Mouse (Mus musculus) small intestine, adult 2 months (tissue): Measurements from ENCODE around the gene Znfx1. TPM values are rescaled to one million over a fixed set of nuclear protein-coding genes. Genes with fewer than 3 reads are reported as not detected.

Source experiments
- H3K27ac ChIP-seq: fragments of 200-500 bp; 2 replicates; pipeline ENCODE4 v1.5.1; 2012; ENCODE audit warnings: low read depth, low read length, control low read depth, inconsistent platforms; ENCODE audit not compliant: insufficient read depth
- H3K27me3 ChIP-seq: fragments of 200-500 bp; 2 replicates; pipeline ENCODE4 v1.6.1; 2012; ENCODE audit warnings: mild to moderate bottlenecking, moderate library complexity, low read length, inconsistent platforms; ENCODE audit not compliant: control insufficient read depth, insufficient read depth
- H3K36me3 ChIP-seq: fragments of 200-500 bp; 2 replicates; pipeline ENCODE4 v1.6.1; 2012; ENCODE audit warnings: mild to moderate bottlenecking, low read length, control low read depth, inconsistent platforms; ENCODE audit not compliant: control insufficient read depth, insufficient read depth
- H3K4me1 ChIP-seq: fragments of 200-500 bp; 2 replicates; pipeline ENCODE4 v1.6.1; 2012; ENCODE audit warnings: low read length, inconsistent platforms, mixed read lengths; ENCODE audit not compliant: control insufficient read depth, insufficient read depth, insufficient read length
- H3K4me3 ChIP-seq: fragments of 200-500 bp; 2 replicates; pipeline ENCODE4 v1.5.1; 2012; ENCODE audit warnings: low read depth, mild to moderate bottlenecking, control low read depth, inconsistent platforms, low read length, moderate library complexity
- CTCF ChIP-seq: fragments of 200-500 bp; IDR thresholded peaks from 2 replicates; pipeline ENCODE4 v1.5.1; 2012; ENCODE audit warnings: low read depth, mild to moderate bottlenecking, control low read depth, inconsistent platforms, low read length, moderate library complexity, mixed read lengths; ENCODE audit not compliant: insufficient replicate concordance, insufficient read length; ENCODE audit errors: extremely low read depth
- POLR2A ChIP-seq: fragments of 200-500 bp; IDR thresholded peaks from 2 replicates; pipeline ENCODE4 v1.6.1; 2012; ENCODE audit warnings: low read depth, mild to moderate bottlenecking, control low read depth, inconsistent platforms, low read length, moderate library complexity
- WGBS: fragments of 180-500 bp; shearing (Covaris S2); methylation state at CpG from one replicate; pipeline ENCODE4 v1.1.7; 2018; 5-methylcytosine and 5-hydroxymethylcytosine counted together
- polyA plus RNA-seq: library from polyadenylated mRNA; depleted of rRNA; stranded (reverse); fragments of >200 nt; gene quantifications from 2 replicates; pipeline ENCODE4 v1.2.3, GENCODE M21; 2012

Znfx1 gene
- polyA plus RNA-seq, 1 experiment = 56.0 TPM

GRCm38 (mm10) chr2:167006355-167006754 is 56.5 kb downstream of the Znfx1 start:
- Histone ChIP-seq H3K36me3 (no peaks in the 10 kb centered on the region), H3K4me3 (no peak overlapping the region), H3K27ac (no peak overlapping the region), H3K4me1 (peaks cover 3% of the 10 kb centered on the region; the same call in 1 of the 2 replicates), H3K27me3 (no peaks in the 10 kb centered on the region)
- TF ChIP-seq POLR2A (no peak), CTCF (no peak)
- WGBS = 68% methylated on average over 2 of the region's 2 CpGs

DNA sequence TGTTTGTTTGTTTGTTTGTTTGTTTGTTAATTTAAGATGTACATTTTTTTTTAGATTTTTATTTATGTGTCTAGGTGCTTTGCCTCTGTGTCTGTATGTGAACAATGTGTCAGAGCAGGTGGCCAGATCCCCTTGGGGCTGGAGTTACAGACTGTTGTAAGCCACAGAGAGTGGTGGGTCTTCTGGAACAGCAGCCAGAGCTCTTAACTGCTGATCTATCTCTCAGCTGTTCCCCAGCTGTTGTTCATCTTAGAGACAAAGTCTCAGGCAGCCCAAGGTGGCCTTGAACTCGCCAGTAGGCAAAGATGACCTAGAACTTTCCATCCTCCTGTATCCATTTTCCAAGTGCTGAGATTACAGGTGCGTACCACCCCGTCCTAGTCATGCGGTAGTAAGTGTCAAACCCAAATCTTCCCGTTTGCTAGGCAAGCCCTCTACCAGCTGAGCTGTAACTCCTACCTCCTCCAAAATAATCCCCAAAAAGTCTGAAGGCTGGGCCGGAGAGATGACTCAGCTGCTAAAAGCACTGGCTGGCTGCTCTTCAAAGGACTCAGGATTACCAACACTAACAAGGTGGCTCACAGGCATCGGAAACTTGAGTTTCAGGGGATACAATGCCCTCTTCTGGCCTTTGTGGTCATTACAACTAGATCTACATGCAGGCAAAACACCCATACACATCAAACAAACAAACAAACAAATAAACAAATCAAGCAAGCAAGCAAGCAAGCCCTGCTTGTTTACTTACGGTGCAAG is 58.5 kb downstream of the Znfx1 start:
- H3K4me1 ChIP-seq = peaks cover 3% of the 10 kb centered on the region; the same call in 1 of the 2 replicates
- H3K4me3 ChIP-seq = no peak overlapping the region
- peak; percentile 54; the same call in 1 of the 2 replicates for TF ChIP-seq CTCF
- no peak for TF ChIP-seq POLR2A
- 38% methylated on average over 8 of the region's 8 CpGs for WGBS
- H3K27me3 ChIP-seq = no peaks in the 10 kb centered on the region
- H3K27ac ChIP-seq = no peak overlapping the region
- H3K36me3 ChIP-seq = no peaks in the 10 kb centered on the region

DNA sequence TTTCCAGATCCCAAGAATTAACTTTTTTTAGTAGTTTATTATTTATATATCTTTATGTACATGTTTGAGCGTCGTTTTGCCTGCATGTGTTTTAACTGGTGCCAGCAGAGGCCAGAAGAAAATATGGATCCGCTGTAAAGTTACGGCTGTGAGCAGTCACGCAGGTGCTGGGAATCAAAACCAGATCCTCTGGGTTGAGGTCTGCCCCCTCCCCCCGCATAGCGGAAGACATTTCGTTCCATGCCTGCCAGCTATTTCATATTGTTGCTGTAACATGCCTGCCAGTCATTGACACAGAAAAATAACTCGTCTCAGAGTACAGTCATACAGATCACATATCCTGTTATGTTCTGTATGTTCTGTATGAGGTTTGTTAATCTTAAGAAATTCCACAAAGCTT is 61.3 kb downstream of the Znfx1 start:
- H3K4me3 ChIP-seq = no peak overlapping the region
- no peaks in the 10 kb centered on the region for H3K27me3 ChIP-seq
- no peak for TF ChIP-seq CTCF
- TF ChIP-seq POLR2A = no peak
- no peaks in the 10 kb centered on the region for H3K36me3 ChIP-seq
- H3K4me1 ChIP-seq = peaks cover 3% of the 10 kb centered on the region; the same call in 1 of the 2 replicates
- 76% methylated on average over 9 of the region's 9 CpGs for WGBS
- no peak overlapping the region for H3K27ac ChIP-seq

- Histone ChIP-seq H3K27ac (peak overlapping the region; percentile 38), H3K4me1 (peaks cover 5% of the 10 kb centered on the region; the same call in 1 of the 2 replicates), H3K27me3 (no peaks in the 10 kb centered on the region), H3K36me3 (no peaks in the 10 kb centered on the region), H3K4me3 (peak overlapping the region; percentile 24; the same call in 1 of the 2 replicates)
- TF ChIP-seq POLR2A (no peak), CTCF (no peak)
- 35% methylated on average over 8 of the region's 8 CpGs for WGBS
Measured at GRCm38 (mm10) chr2:166996533-166996894, 66.3 kb downstream of the Znfx1 start.

- WGBS = 1% methylated on average over 79 of the region's 88 CpGs
Measured at GRCm38 (mm10) chr2:166995796-166996532, 66.9 kb downstream of the Znfx1 start, which contains the start of gene Stau1. Gene Stau1, minus strand, starts transcription at chr2:166996299.

GRCm38 (mm10) chr2:166995021-166995795 is 67.6 kb downstream of the Znfx1 start:
- TF ChIP-seq POLR2A (no peak), CTCF (no peak)
- under 1% methylated on average over 28 of the region's 28 CpGs for WGBS
- H3K4me3 ChIP-seq = peak overlapping the region; percentile 85
- H3K4me1 ChIP-seq = peaks cover 5% of the 10 kb centered on the region; the same call in 1 of the 2 replicates
- H3K36me3 ChIP-seq = no peaks in the 10 kb centered on the region; the same call in 1 of the 2 replicates
- H3K27ac ChIP-seq = peak overlapping the region; percentile 94
- H3K27me3 ChIP-seq = no peaks in the 10 kb centered on the region

More at GRCm38 (mm10) chr2:166995796-166996532, 66.9 kb downstream of the Znfx1 start, which contains the start of gene Stau1:
- no peak for TF ChIP-seq CTCF
- TF ChIP-seq POLR2A = peak; percentile 92
- peaks cover 5% of the 10 kb centered on the region; the same call in 1 of the 2 replicates for H3K4me1 ChIP-seq
- peak within 1 kb of the TSS; percentile 85 for H3K4me3 ChIP-seq
- H3K36me3 ChIP-seq = no peaks in the 10 kb centered on the region; the same call in 1 of the 2 replicates
- H3K27ac ChIP-seq = peak within 1 kb of the TSS; percentile 94
- no peaks in the 10 kb centered on the region for H3K27me3 ChIP-seq
